16 mouse cellular contexts compared by ENCODE assay signal in genomic region chr11:71155272-71155671, GRCm38 (mm10). TPM values are rescaled to one million over a fixed set of nuclear protein-coding genes. Genes with fewer than 3 reads are reported as not detected.
"Had no signal": no experiment of that assay in that cellular context is flagged by ENCODE, and none has a peak within 500 bp of the region (broad histone marks: within the 10 kb centered on the region; RNA-seq: fewer than 3 reads in every experiment).

No protein-coding gene starts in this region.

- H3K9ac ChIP-seq: lung, embryonic 14.5 days; midbrain, embryonic 12.5 days; neural tube, embryonic 12.5 days; stomach, embryonic 15.5 days had no signal

- H3K36me3 ChIP-seq: midbrain, embryonic 10.5 days; midbrain, embryonic 12.5 days; neural tube, embryonic 12.5 days; stomach, embryonic 15.5 days had no signal

- DNase-seq: lung, adult 18-20 months; lung, embryonic 14.5 days; lung, postnatal 10 days; lung, postnatal 4 days; midbrain, embryonic 14.5 days; right cerebral cortex, postnatal 14 days; thymus, postnatal 14 days; thymus, postnatal 36 days had no signal

- H3K4me3 ChIP-seq: midbrain, embryonic 10.5 days; midbrain, embryonic 12.5 days; neural tube, embryonic 12.5 days; stomach, embryonic 15.5 days had no signal

- H3K27me3 ChIP-seq: midbrain, embryonic 12.5 days; neural tube, embryonic 12.5 days; stomach, embryonic 15.5 days had no signal

- ATAC-seq: midbrain, embryonic 16.5 days had no signal

- H3K4me1 ChIP-seq: midbrain, embryonic 10.5 days; midbrain, embryonic 12.5 days; neural tube, embryonic 12.5 days; stomach, embryonic 15.5 days had no signal

- H3K27ac ChIP-seq: midbrain, embryonic 10.5 days; midbrain, embryonic 12.5 days; neural tube, embryonic 12.5 days; stomach, embryonic 15.5 days; stomach, postnatal 0 days had no signal

- H3K4me2 ChIP-seq: lung, embryonic 14.5 days; midbrain, embryonic 12.5 days; neural tube, embryonic 12.5 days; stomach, embryonic 15.5 days had no signal

- H3K9me3 ChIP-seq: midbrain, embryonic 10.5 days; midbrain, embryonic 12.5 days; neural tube, embryonic 12.5 days; stomach, embryonic 15.5 days had no signal

RNA-seq across cellular contexts. Expression of gene Nlrp1a, which starts 10.8 kb away (rescaled TPM):
- polyA plus RNA-seq: midbrain, embryonic 14.5 days; neural tube, embryonic 12.5 days; neural tube, embryonic 14.5 days; stomach, postnatal 0 days; testis, adult 2 months had no signal
